Mouse (Mus musculus) MEL (cell line): Measurements from ENCODE around the gene Tbxas1.

ENCODE experiments used
- CHD2 ChIP-seq: IDR thresholded peaks from 2 replicates; pipeline ENCODE4 v1.6.1; 2011; ENCODE audit warnings: low read length, improper control_type of control experiment
- CTCF ChIP-seq, 3 experiments: IDR thresholded peaks in 2 of 3; conservative IDR thresholded peaks in 1 of 3; 2 replicates each; pipeline ENCODE4 v1.5.1; 2011 to 2012; ENCODE audit warnings: low read length in 3 of 3, low read depth in 2 of 3, mild to moderate bottlenecking in 2 of 3, improper control_type of control experiment in 1 of 3, inconsistent platforms in 1 of 3, mixed read lengths in 1 of 3, moderate library complexity in 1 of 3; ENCODE audit not compliant: control insufficient read depth in 1 of 3, insufficient read depth in 1 of 3, poor library complexity in 1 of 3, severe bottlenecking in 1 of 3
- ETS1 ChIP-seq: IDR thresholded peaks from 2 replicates; pipeline ENCODE4 v1.6.1; 2012; ENCODE audit warnings: low read depth, mild to moderate bottlenecking, inconsistent platforms, low read length, improper control_type of control experiment, moderate library complexity
- GATA1 ChIP-seq: IDR thresholded peaks from 2 replicates; pipeline ENCODE4 v1.6.1; 2011; ENCODE audit warnings: low read depth, low read length, improper control_type of control experiment
- HCFC1 ChIP-seq: IDR thresholded peaks from 2 replicates; pipeline ENCODE4 v1.6.1; 2012; ENCODE audit warnings: low read depth, mild to moderate bottlenecking, inconsistent platforms, low read length, improper control_type of control experiment, moderate library complexity
- RCOR1 ChIP-seq: IDR thresholded peaks from 2 replicates; pipeline ENCODE4 v1.6.1; 2012; ENCODE audit warnings: low read depth, mild to moderate bottlenecking, inconsistent platforms, low read length, improper control_type of control experiment
- ZMIZ1 ChIP-seq: IDR thresholded peaks from 2 replicates; pipeline ENCODE4 v1.6.1; 2012; ENCODE audit warnings: low read depth, mild to moderate bottlenecking, inconsistent platforms, low read length, improper control_type of control experiment, moderate library complexity

DNA sequence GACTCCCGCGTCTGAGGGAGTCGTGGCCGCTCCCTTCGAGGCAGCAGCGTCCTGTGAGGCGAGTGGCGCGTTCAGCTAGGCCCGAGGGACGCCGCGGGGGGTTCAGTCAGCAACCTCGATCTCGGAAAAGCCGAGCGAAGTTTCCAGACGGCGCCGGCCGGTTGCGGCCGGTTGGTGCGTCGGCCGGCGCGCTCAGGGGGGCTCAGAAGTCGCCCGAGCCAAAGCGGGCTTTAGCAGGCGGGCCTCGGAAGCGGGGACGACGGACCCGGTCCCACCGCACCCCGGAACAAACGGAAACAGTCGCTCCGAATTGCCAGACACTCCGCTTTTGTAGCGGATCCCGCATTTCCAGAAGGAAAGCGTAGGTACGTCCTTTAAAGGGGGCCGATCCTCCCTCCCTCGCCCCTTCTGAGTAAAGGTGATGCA is 243.3 kb downstream of the Tbxas1 start:
- TF ChIP-seq CTCF (IDR thresholded peaks at IDR 0.05 in 2 of 3, conservative IDR thresholded peaks at IDR 0.05 in 1 of 3; ENCODE audit: control insufficient read depth in 1 of 3, insufficient read depth in 1 of 3, low read depth in 2 of 3, low read length in 3 of 3, poor library complexity in 1 of 3, severe bottlenecking in 1 of 3): no peak
- no peak for TF ChIP-seq RCOR1
- TF ChIP-seq ZMIZ1: no peak
- TF ChIP-seq ETS1: no peak
- no peak for TF ChIP-seq CHD2
- TF ChIP-seq GATA1: no peak
- no peak for TF ChIP-seq HCFC1
